Mouse (Mus musculus): ENCODE measurements around the gene Tubb5. TPM values are rescaled to one million over a fixed set of nuclear protein-coding genes. Genes with fewer than 3 reads are reported as not detected.

Tubb5 gene
- polyA plus RNA-seq, 1 experiment from 2014 or later: 1,420 TPM

DNA sequence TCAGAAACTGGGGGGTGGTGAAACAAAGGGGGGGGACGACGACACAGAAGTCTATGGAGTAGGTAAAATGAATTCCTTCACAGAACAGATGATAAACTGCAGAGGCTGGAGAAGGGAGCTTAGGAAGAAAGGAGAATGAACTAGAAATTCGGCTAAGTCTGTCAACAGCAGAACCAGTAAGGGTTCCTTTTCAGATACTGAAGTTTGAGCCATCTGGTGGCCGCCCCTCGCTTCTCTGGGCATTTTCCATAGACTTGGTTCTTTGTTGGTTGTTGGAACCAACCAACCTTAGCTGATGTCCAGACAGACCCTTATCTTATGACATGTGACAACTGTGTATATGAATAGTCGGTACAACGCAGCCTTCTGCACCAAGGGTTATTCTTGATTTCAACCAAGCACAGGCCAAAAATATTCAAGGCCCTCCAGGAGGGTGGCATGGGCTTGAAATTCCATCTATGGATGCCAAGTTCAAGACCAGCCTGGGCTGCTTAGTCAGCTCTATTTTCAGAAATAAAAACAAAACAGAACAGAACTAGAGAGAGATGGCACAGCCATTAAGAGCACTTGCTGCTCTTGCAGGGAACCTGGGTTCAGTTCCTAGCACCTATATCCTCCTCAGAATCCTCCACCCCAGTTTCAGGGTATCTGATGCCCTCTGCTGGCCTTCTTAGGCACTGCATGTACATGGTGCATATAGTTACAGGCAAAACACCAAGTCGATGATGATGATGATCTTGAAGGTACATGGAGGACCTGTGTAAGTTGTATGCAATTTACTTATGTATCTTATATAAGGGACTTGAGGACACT, 33.0 kb upstream of the Tubb5 start:
- WGBS: 83% methylated on average over 8 of the region's 8 CpGs

GRCm38 (mm10) chr17:35870151-35870883, 32.2 kb upstream of the Tubb5 start:
- no peak for ATAC-seq (replicated peaks; ENCODE audit: insufficient number of reproducible peaks, low FRiP score, low TSS enrichment, low read depth)
- H3K27ac ChIP-seq (replicated peaks; ENCODE audit: low read depth, low read length): no peak overlapping the region; the same call in 1 of the 2 replicates
- H3K4me1 ChIP-seq (ENCODE audit: control insufficient read depth, insufficient read depth, low read length): peaks cover 8% of the 10 kb centered on the region; the same call in 1 of the 2 replicates

More for the DNA sequence above, 33.0 kb upstream of the Tubb5 start:
- Histone ChIP-seq H3K4me2 (ENCODE audit: low read depth, low read length) (peak overlapping the region; percentile 93), H3K27ac (replicated peaks; ENCODE audit: low read depth, low read length) (no peak overlapping the region), H3K9ac (replicated peaks; ENCODE audit: low read length) (no peak overlapping the region), H3K36me3 (replicated peaks; ENCODE audit: control insufficient read depth, insufficient read depth, low read depth, low read length) (peaks cover 7% of the 10 kb centered on the region), H3K4me3 (ENCODE audit: low read depth, low read length) (peak overlapping the region; percentile 73; the same call in 1 of the 2 replicates), H3K9me3 (replicated peaks; ENCODE audit: control insufficient read depth, low read length) (no peaks in the 10 kb centered on the region; the same call in 1 of the 2 replicates), H3K27me3 (ENCODE audit: control insufficient read depth, insufficient read depth, low read length) (no peaks in the 10 kb centered on the region), H3K4me1 (ENCODE audit: control insufficient read depth, insufficient read depth, low read length) (peaks cover 8% of the 10 kb centered on the region; the same call in 1 of the 2 replicates)
- DNase-seq (ENCODE audit: low spot score) (peak; percentile 46), ATAC-seq (replicated peaks; ENCODE audit: insufficient number of reproducible peaks, low FRiP score, low TSS enrichment, low read depth) (no peak)

GRCm38 (mm10) chr17:35869346-35870067, 31.4 kb upstream of the Tubb5 start:
- WGBS: 2% methylated on average over 7 of the region's 7 CpGs
- Histone ChIP-seq H3K9ac (replicated peaks; ENCODE audit: low read length) (peak overlapping the region; percentile 86), H3K36me3 (replicated peaks; ENCODE audit: control insufficient read depth, insufficient read depth, low read depth, low read length) (peaks cover 7% of the 10 kb centered on the region), H3K4me1 (ENCODE audit: control insufficient read depth, insufficient read depth, low read length) (peaks cover 8% of the 10 kb centered on the region; the same call in 1 of the 2 replicates), H3K4me3 (ENCODE audit: low read depth, low read length) (peak overlapping the region; percentile 73), H3K9me3 (replicated peaks; ENCODE audit: control insufficient read depth, low read length) (no peaks in the 10 kb centered on the region; the same call in 1 of the 2 replicates), H3K4me2 (ENCODE audit: low read depth, low read length) (peak overlapping the region; percentile 93), H3K27me3 (ENCODE audit: control insufficient read depth, insufficient read depth, low read length) (no peaks in the 10 kb centered on the region), H3K27ac (replicated peaks; ENCODE audit: low read depth, low read length) (0 out of 2 replicates have a peak overlapping the region, but pooled peaks have one; percentile 5)
- 0 out of 2 replicates have a peak, but pooled peaks have one; percentile 1 for ATAC-seq (replicated peaks; ENCODE audit: insufficient number of reproducible peaks, low FRiP score, low TSS enrichment, low read depth)
- peak; percentile 48 for DNase-seq (ENCODE audit: low spot score)

More at GRCm38 (mm10) chr17:35870151-35870883, 32.2 kb upstream of the Tubb5 start:
- H3K9me3 ChIP-seq (replicated peaks; ENCODE audit: control insufficient read depth, low read length): no peaks in the 10 kb centered on the region; the same call in 1 of the 2 replicates
- no peaks in the 10 kb centered on the region for H3K27me3 ChIP-seq (ENCODE audit: control insufficient read depth, insufficient read depth, low read length)
- DNase-seq (ENCODE audit: low spot score): no peak
- H3K4me3 ChIP-seq (ENCODE audit: low read depth, low read length): peak overlapping the region; percentile 73
- H3K9ac ChIP-seq (replicated peaks; ENCODE audit: low read length): peak overlapping the region; percentile 86
- WGBS: 56% methylated on average over 8 of the region's 9 CpGs
- H3K4me2 ChIP-seq (ENCODE audit: low read depth, low read length): peak overlapping the region; percentile 93
- H3K36me3 ChIP-seq (replicated peaks; ENCODE audit: control insufficient read depth, insufficient read depth, low read depth, low read length): peaks cover 7% of the 10 kb centered on the region

- Histone ChIP-seq H3K4me2 (ENCODE audit: low read depth, low read length) (peak overlapping the region; percentile 93), H3K27ac (replicated peaks; ENCODE audit: low read depth, low read length) (peak overlapping the region; percentile 56; the same call in 1 of the 2 replicates), H3K4me3 (ENCODE audit: low read depth, low read length) (peak overlapping the region; percentile 73), H3K9ac (replicated peaks; ENCODE audit: low read length) (peak overlapping the region; percentile 86), H3K36me3 (replicated peaks; ENCODE audit: control insufficient read depth, insufficient read depth, low read depth, low read length) (peaks cover 7% of the 10 kb centered on the region), H3K9me3 (replicated peaks; ENCODE audit: control insufficient read depth, low read length) (no peaks in the 10 kb centered on the region; the same call in 1 of the 2 replicates), H3K4me1 (ENCODE audit: control insufficient read depth, insufficient read depth, low read length) (peaks cover 8% of the 10 kb centered on the region; the same call in 1 of the 2 replicates), H3K27me3 (ENCODE audit: control insufficient read depth, insufficient read depth, low read length) (no peaks in the 10 kb centered on the region)
- DNase-seq (ENCODE audit: low spot score): no peak
- ATAC-seq (replicated peaks; ENCODE audit: insufficient number of reproducible peaks, low FRiP score, low TSS enrichment, low read depth): no peak
- WGBS: 4% methylated on average over 7 of the region's 7 CpGs
Measured at GRCm38 (mm10) chr17:35868961-35869345, 30.8 kb upstream of the Tubb5 start.

DNA sequence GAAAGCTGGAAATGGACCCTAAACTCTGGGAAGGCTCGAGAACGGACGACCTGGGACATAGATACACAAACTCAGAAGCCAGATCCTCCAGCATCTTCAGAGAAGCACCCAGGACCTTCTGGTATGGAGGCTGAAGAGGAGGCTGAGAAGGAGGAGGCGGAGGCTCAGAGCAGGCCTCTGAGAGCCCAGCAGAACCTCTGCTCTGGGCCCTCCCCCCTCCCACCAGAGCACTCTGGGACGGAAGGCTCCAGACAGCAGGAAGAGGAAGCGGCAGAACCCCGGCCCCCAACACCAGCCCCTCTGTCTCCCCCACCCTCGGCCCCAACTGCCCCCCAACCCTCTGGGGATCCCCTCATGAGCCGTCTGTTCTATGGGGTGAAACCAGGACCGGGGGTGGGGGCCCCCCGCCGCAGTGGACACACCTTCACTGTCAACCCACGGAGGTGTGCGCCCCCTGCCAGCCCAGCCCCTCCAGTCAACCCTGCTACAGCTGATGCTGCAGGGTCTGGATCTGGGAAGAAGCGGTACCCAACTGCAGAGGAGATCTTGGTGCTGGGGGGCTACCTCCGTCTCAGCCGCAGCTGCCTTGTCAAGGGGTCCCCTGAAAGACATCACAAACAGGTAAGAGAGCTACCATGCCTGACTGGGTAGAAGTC, 30.2 kb upstream of the Tubb5 start:
- Histone ChIP-seq H3K9me3 (replicated peaks; ENCODE audit: control insufficient read depth, low read length) (no peaks in the 10 kb centered on the region; the same call in 1 of the 2 replicates), H3K27me3 (ENCODE audit: control insufficient read depth, insufficient read depth, low read length) (no peaks in the 10 kb centered on the region), H3K9ac (replicated peaks; ENCODE audit: low read length) (peak overlapping the region; percentile 86), H3K36me3 (replicated peaks; ENCODE audit: control insufficient read depth, insufficient read depth, low read depth, low read length) (peaks cover 7% of the 10 kb centered on the region), H3K4me1 (ENCODE audit: control insufficient read depth, insufficient read depth, low read length) (peaks cover 8% of the 10 kb centered on the region; the same call in 1 of the 2 replicates), H3K27ac (replicated peaks; ENCODE audit: low read depth, low read length) (peak overlapping the region; percentile 56), H3K4me2 (ENCODE audit: low read depth, low read length) (peak overlapping the region; percentile 93), H3K4me3 (ENCODE audit: low read depth, low read length) (peak overlapping the region; percentile 73)
- DNase-seq (ENCODE audit: low spot score) (no peak), ATAC-seq (replicated peaks; ENCODE audit: insufficient number of reproducible peaks, low FRiP score, low TSS enrichment, low read depth) (no peak)
- 25% methylated on average over 17 of the region's 17 CpGs for WGBS

GRCm38 (mm10) chr17:35866911-35867890, 29.1 kb upstream of the Tubb5 start:
- 8% methylated on average over 26 of the region's 26 CpGs for WGBS
- peak overlapping the region; percentile 95 for H3K27ac ChIP-seq (replicated peaks; ENCODE audit: low read depth, low read length)
- H3K9me3 ChIP-seq (replicated peaks; ENCODE audit: control insufficient read depth, low read length): no peaks in the 10 kb centered on the region; the same call in 1 of the 2 replicates
- H3K4me2 ChIP-seq (ENCODE audit: low read depth, low read length): peak overlapping the region; percentile 93
- ATAC-seq (replicated peaks; ENCODE audit: insufficient number of reproducible peaks, low FRiP score, low TSS enrichment, low read depth): no peak
- H3K36me3 ChIP-seq (replicated peaks; ENCODE audit: control insufficient read depth, insufficient read depth, low read depth, low read length): peaks cover 7% of the 10 kb centered on the region
- H3K4me1 ChIP-seq (ENCODE audit: control insufficient read depth, insufficient read depth, low read length): peaks cover 8% of the 10 kb centered on the region; the same call in 1 of the 2 replicates
- H3K9ac ChIP-seq (replicated peaks; ENCODE audit: low read length): peak overlapping the region; percentile 86
- peak overlapping the region; percentile 73 for H3K4me3 ChIP-seq (ENCODE audit: low read depth, low read length)
- no peaks in the 10 kb centered on the region for H3K27me3 ChIP-seq (ENCODE audit: control insufficient read depth, insufficient read depth, low read length)
- DNase-seq (ENCODE audit: low spot score): no peak
